Mouse (Mus musculus) C2C12 (cell line): Measurements from ENCODE around the gene Tmem175.

Source experiments
- CTCF ChIP-seq: IDR thresholded peaks from one replicate; pipeline ENCODE4 v1.5.1; 2011; ENCODE audit not compliant: control insufficient read depth, insufficient read depth, insufficient read length
- FOSL1 ChIP-seq: IDR thresholded peaks from one replicate; pipeline ENCODE4 v1.8.0; 2011; ENCODE audit warnings: mild to moderate bottlenecking, low read length; ENCODE audit not compliant: poor library complexity, insufficient read depth, severe bottlenecking
- MAX ChIP-seq: IDR thresholded peaks from one replicate; pipeline ENCODE4 v1.6.1; 2011; ENCODE audit warnings: mild to moderate bottlenecking, control low read depth
- MYOG ChIP-seq: IDR thresholded peaks from one replicate; pipeline ENCODE4 v1.6.1; 2011; ENCODE audit not compliant: control insufficient read depth, insufficient read length; ENCODE audit errors: extremely low read depth
- USF1 ChIP-seq: IDR thresholded peaks from one replicate; pipeline ENCODE4 v1.6.1; 2011; ENCODE audit warnings: low read depth, mild to moderate bottlenecking, control low read depth, moderate library complexity

DNA sequence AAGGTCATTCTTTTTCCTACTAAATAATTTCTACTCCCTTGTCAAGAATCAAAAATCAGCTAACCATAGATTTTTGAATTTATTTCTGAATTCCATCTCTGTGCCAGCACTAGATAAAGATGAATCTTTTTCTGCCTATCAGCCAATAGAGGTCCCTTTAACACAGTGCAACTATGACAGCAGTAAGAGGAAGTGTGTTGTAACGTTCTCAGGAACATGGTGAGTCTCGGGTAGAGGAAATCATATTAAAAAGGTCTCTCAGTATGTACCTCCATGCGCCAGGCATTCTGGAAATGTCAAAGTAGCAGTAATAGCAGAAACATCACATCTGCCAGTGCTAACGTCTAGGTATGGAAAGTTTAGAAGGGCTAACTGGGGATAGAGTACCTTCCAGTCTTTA is 6.6 kb downstream of the Tmem175 start:
- TF ChIP-seq CTCF (no peak), MAX (no peak), MYOG (no peak), FOSL1 (no peak), USF1 (no peak)
